Mouse (Mus musculus): Measurements from ENCODE around the gene Orai2. TPM values are rescaled to one million over a fixed set of nuclear protein-coding genes. Genes with fewer than 3 reads are reported as not detected.
"Not testable (repeated sequence)": the region's sequence is repeated elsewhere in the genome, so short reads cannot be mapped to it uniquely, and the experiment has no call there.

The Orai2 gene
- total RNA-seq, 2 experiments from 2014 or later, result 57.1 to 60.1 TPM

GRCm38 (mm10) chr5:136181197-136181596 lies 10.7 kb upstream of the Orai2 start:
- intact Hi-C loops (cut with DNase I), result no loop called here
- DNase-seq (ENCODE audit: low spot score in 2 of 2), result peak in 1 of 2 experiments; percentile 55

GRCm38 (mm10) chr5:136179594-136179993 lies 9.1 kb upstream of the Orai2 start:
- DNase-seq (ENCODE audit: low spot score in 2 of 2), result no peak

GRCm38 (mm10) chr5:136173606-136174463 lies 3.3 kb upstream of the Orai2 start:
- intact Hi-C loops (cut with DNase I), result no loop called here
- DNase-seq (ENCODE audit: low spot score in 2 of 2), result peak; percentile 54 to 82

More at GRCm38 (mm10) chr5:136179594-136179993, 9.1 kb upstream of the Orai2 start:
- intact Hi-C loops (cut with DNase I), result no loop called here

GRCm38 (mm10) chr5:136172939-136173338 lies 2.4 kb upstream of the Orai2 start:
- intact Hi-C loops (cut with DNase I), result no loop called here
- DNase-seq (ENCODE audit: low spot score in 2 of 2), result no peak

- DNase-seq (ENCODE audit: low spot score in 2 of 2), result no peak
- intact Hi-C loops (cut with DNase I), result loop anchor here (2.0 kb wide), 1 partner anchor 35 kb away; the partner anchor contains the start of genes Alkbh4 and Lrwd1
Measured at GRCm38 (mm10) chr5:136171363-136172341, 1.1 kb upstream of the Orai2 start.

- intact Hi-C loops (cut with DNase I), result loop anchor here (1.0 to 2.0 kb wide), 2 partner anchors 12 to 33 kb away; partner anchors contain the start of genes Alkbh4 and Lrwd1
- DNase-seq (ENCODE audit: low spot score in 2 of 2), result peak; percentile 58 to 76
Measured at GRCm38 (mm10) chr5:136169626-136170511, 644 bp downstream of the Orai2 start.

GRCm38 (mm10) chr5:136168071-136168470 lies 2.4 kb downstream of the Orai2 start:
- DNase-seq (ENCODE audit: low spot score in 2 of 2), result no peak
- intact Hi-C loops (cut with DNase I), result no loop called here

GRCm38 (mm10) chr5:136167296-136167695 lies 3.2 kb downstream of the Orai2 start:
- no peak for DNase-seq (ENCODE audit: low spot score in 2 of 2)

GRCm38 (mm10) chr5:136165246-136165645 lies 5.3 kb downstream of the Orai2 start:
- intact Hi-C loops (cut with DNase I), result no loop called here

More at GRCm38 (mm10) chr5:136167296-136167695, 3.2 kb downstream of the Orai2 start:
- intact Hi-C loops (cut with DNase I), result no loop called here

GRCm38 (mm10) chr5:136163807-136164474 lies 6.6 kb downstream of the Orai2 start:
- intact Hi-C loops (cut with DNase I), result no loop called here
- DNase-seq (ENCODE audit: low spot score in 2 of 2), result no peak

More at GRCm38 (mm10) chr5:136165246-136165645, 5.3 kb downstream of the Orai2 start:
- DNase-seq (ENCODE audit: low spot score in 2 of 2), result no peak

- intact Hi-C loops (cut with DNase I); DNase-seq (ENCODE audit: low spot score in 2 of 2): not testable (repeated sequence)
Measured at GRCm38 (mm10) chr5:136160084-136160483, 10.4 kb downstream of the Orai2 start.

- DNase-seq (ENCODE audit: low spot score in 2 of 2), result no peak
- intact Hi-C loops (cut with DNase I), result no loop called here
Measured at GRCm38 (mm10) chr5:136155399-136155798, 15.1 kb downstream of the Orai2 start.

GRCm38 (mm10) chr5:136152365-136152764 lies 18.1 kb downstream of the Orai2 start:
- intact Hi-C loops (cut with DNase I), result loop anchor here (1.0 kb wide), 1 partner anchor 10 kb away; no protein-coding TSS in a partner anchor
- no peak for DNase-seq (ENCODE audit: low spot score in 2 of 2)

- intact Hi-C loops (cut with DNase I); DNase-seq (ENCODE audit: low spot score in 2 of 2): not testable (repeated sequence)
Measured at GRCm38 (mm10) chr5:136149134-136149576, 21.4 kb downstream of the Orai2 start.

GRCm38 (mm10) chr5:136147704-136148103 lies 22.8 kb downstream of the Orai2 start:
- no peak for DNase-seq (ENCODE audit: low spot score in 2 of 2)
- intact Hi-C loops (cut with DNase I), result no loop called here

- no peak for DNase-seq (ENCODE audit: low spot score in 2 of 2)
- intact Hi-C loops (cut with DNase I), result no loop called here
Measured at GRCm38 (mm10) chr5:136146936-136147335, 23.6 kb downstream of the Orai2 start.

- intact Hi-C loops (cut with DNase I), result no loop called here
- no peak for DNase-seq (ENCODE audit: low spot score in 2 of 2)
Measured at GRCm38 (mm10) chr5:136144606-136145430, 25.7 kb downstream of the Orai2 start.
